Mouse (Mus musculus): ENCODE data around the gene Bcl9l. TPM values are rescaled to one million over a fixed set of nuclear protein-coding genes. Genes with fewer than 3 reads are reported as not detected.
"Not testable (repeated sequence)": the region's sequence is repeated elsewhere in the genome, so short reads cannot be mapped to it uniquely, and the experiment has no call there.

Gene Bcl9l
- 8.7 and 10.6 TPM in 2 replicates for polyA plus RNA-seq (2014; fragmentation: Nextera tagmentation; extraction: Ambion mirVana)

DNA sequence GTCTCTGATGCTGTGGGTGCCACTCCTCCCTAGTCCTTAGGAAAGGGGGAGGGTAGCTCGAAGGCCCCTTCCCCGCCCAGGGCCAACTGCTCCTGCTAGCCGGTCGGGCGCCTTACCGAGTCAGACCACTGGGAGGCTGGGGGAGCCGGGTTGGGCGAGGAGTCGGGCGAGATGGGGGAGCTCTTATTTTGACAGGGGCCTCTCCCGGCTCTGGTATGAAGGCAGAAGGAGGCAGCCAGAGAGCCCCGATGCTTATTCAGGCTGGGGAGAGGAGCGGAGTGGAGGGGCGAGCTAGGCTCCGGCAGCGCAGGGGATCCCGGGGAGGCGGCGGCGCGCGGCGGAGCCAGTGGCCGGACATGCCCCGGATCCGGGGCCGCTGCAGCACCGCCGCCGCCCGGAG, at the start of gene Bcl9l:
Gene Bcl9l (plus strand): TSS at position 274 of the 400 bp plus-strand sequence.
- Histone ChIP-seq H3K27me3 (ENCODE audit: control insufficient read depth, insufficient read depth, low read length) (no peaks in the 10 kb centered on the region), H3K4me1 (replicated peaks; ENCODE audit: control insufficient read depth, insufficient read depth, low read length) (peaks cover 32% of the 10 kb centered on the region), H3K9me3 (ENCODE audit: control insufficient read depth, low read length) (no peaks in the 10 kb centered on the region), H3K4me2 (ENCODE audit: low read depth, low read length, severe bottlenecking) (peak within 1 kb of the TSS; percentile 89), H3K4me3 (ENCODE audit: low read depth, low read length) (peak within 1 kb of the TSS; percentile 96), H3K9ac (ENCODE audit: low read length) (peak within 1 kb of the TSS; percentile 89), H3K36me3 (ENCODE audit: control insufficient read depth, insufficient read depth, low read length) (no peaks in the 10 kb centered on the region), H3K27ac (ENCODE audit: low read depth, low read length) (peak within 1 kb of the TSS; percentile 90)
- DNase-seq (ENCODE audit: low spot score) (peak; percentile 98), ATAC-seq (replicated peaks; ENCODE audit: low FRiP score) (peak; percentile 63)
- WGBS: 0% methylated on average over 31 of the region's 31 CpGs

DNA sequence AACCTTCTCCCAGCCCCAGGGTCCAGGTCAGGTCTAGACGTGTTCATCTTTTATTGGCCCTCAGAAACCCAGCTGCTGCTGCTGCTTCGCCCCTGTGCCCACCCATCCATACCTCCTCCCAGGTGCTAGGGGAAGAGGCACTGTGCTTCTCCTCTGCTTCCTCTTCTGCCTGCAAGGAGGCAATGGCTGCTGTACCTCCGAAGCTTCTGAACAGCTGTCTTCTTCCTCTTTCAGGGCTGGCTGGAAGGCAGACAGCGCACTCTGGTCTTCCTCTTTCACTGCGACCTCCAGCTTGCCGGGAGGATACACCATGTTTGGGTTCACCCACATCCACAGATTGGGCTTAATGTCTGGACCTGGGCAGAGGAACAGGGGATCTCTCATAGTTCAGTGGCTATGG, 46.9 kb upstream of the Bcl9l start:
- no peak for ATAC-seq (replicated peaks; ENCODE audit: low FRiP score)
- Histone ChIP-seq H3K4me1 (replicated peaks; ENCODE audit: control insufficient read depth, insufficient read depth, low read length) (no peaks in the 10 kb centered on the region), H3K9ac (ENCODE audit: low read length) (no peak overlapping the region), H3K4me2 (ENCODE audit: low read depth, low read length, severe bottlenecking) (no peak overlapping the region), H3K36me3 (ENCODE audit: control insufficient read depth, insufficient read depth, low read length) (no peaks in the 10 kb centered on the region), H3K4me3 (ENCODE audit: low read depth, low read length) (no peak overlapping the region), H3K27ac (ENCODE audit: low read depth, low read length) (no peak overlapping the region), H3K9me3 (ENCODE audit: control insufficient read depth, low read length) (no peaks in the 10 kb centered on the region), H3K27me3 (ENCODE audit: control insufficient read depth, insufficient read depth, low read length) (no peaks in the 10 kb centered on the region)
- DNase-seq (ENCODE audit: low spot score): no peak
- WGBS: 91% methylated on average over 6 of the region's 6 CpGs

DNA sequence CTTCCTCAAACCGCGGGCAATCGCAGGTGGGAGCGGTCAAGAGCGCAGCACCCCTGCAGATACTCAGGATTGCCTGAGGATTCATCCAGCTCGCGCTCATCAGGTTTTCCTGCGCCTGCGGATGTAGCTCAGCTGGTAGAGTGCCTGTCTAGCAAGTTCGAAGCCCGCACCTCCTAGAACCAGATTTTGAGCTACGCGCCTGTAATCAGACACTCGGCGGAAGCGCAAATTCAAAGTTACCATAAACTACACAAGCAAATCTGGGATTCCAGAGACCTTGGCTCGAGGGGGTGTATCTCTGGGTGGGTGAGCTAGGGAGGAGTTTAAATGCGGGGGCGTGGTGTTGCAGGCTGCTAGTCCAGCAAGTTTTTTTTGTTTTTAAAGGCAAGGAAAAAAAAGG, 41.7 kb upstream of the Bcl9l start, which contains the start of gene Foxr1:
Gene Foxr1 (minus strand): TSS at position 176 of the 400 bp plus-strand sequence.
- no peaks in the 10 kb centered on the region for H3K9me3 ChIP-seq (ENCODE audit: control insufficient read depth, low read length)
- H3K9ac ChIP-seq (ENCODE audit: low read length): no peak within 1 kb of the TSS
- H3K36me3 ChIP-seq (ENCODE audit: control insufficient read depth, insufficient read depth, low read length): no peaks in the 10 kb centered on the region
- no peak within 1 kb of the TSS for H3K4me3 ChIP-seq (ENCODE audit: low read depth, low read length)
- H3K4me1 ChIP-seq (replicated peaks; ENCODE audit: control insufficient read depth, insufficient read depth, low read length): no peaks in the 10 kb centered on the region
- H3K4me2 ChIP-seq (ENCODE audit: low read depth, low read length, severe bottlenecking): no peak within 1 kb of the TSS
- no peaks in the 10 kb centered on the region for H3K27me3 ChIP-seq (ENCODE audit: control insufficient read depth, insufficient read depth, low read length)
- H3K27ac ChIP-seq (ENCODE audit: low read depth, low read length): no peak within 1 kb of the TSS
- ATAC-seq (replicated peaks; ENCODE audit: low FRiP score): no peak
- WGBS: 81% methylated on average over 19 of the region's 19 CpGs
- DNase-seq (ENCODE audit: low spot score): no peak

DNA sequence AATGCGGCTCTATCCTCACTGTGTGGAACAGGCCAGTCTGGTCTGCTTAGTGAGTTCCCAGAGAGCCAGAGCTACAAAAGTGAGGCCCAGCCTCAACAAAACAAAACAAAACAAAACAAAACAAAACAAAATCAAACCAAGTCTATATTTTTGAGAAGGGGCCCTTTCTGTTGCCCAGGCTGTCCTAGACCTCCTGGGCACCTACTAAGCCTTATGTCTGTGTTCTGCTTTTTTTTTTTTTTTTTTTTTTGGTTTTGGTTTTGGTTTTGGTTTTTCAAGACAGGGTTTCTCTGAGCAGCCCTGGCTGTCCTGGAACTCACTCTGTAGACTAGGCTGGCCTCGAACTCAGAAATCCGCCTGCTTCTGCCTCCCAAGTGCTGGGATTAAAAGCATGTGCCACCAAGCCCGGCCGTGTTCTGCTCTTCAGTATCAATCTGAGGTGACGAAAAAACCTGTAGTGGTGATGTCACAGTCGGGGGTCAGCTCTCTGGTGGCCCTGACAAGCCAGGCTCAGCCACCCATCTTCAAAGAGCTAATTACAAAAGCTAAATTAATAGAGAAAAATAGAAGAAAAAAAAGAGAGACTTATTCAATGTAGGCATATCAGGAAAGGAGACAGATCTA, 38.1 kb upstream of the Bcl9l start:
- H3K4me2 ChIP-seq (ENCODE audit: low read depth, low read length, severe bottlenecking); H3K9me3 ChIP-seq (ENCODE audit: control insufficient read depth, low read length); H3K27me3 ChIP-seq (ENCODE audit: control insufficient read depth, insufficient read depth, low read length); H3K4me3 ChIP-seq (ENCODE audit: low read depth, low read length); H3K27ac ChIP-seq (ENCODE audit: low read depth, low read length); DNase-seq (ENCODE audit: low spot score); H3K9ac ChIP-seq (ENCODE audit: low read length); H3K4me1 ChIP-seq (replicated peaks; ENCODE audit: control insufficient read depth, insufficient read depth, low read length); ATAC-seq (replicated peaks; ENCODE audit: low FRiP score); H3K36me3 ChIP-seq (ENCODE audit: control insufficient read depth, insufficient read depth, low read length): not testable (repeated sequence)
- 85% methylated on average over 7 of the region's 7 CpGs for WGBS

DNA sequence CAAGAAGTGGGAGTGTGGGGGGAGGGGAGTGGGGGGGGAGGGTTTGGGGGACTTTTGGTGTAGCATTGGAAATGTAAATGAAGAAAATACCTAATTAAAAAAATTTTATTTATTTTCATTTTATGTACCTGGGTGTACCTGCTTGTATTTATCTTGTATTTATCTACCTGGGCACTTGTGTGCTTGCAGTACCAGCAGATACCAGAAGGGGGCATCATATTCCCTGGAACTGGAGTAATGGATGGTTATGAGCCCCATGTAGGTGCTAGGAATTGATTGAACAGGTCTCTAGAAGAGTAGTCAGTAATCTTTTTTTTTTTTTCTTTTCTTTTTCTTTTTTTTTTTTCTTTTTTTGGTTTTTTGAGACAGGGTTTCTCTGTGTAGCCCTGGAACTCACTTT, 32.2 kb upstream of the Bcl9l start:
- ATAC-seq (replicated peaks; ENCODE audit: low FRiP score): no peak
- Histone ChIP-seq H3K36me3 (ENCODE audit: control insufficient read depth, insufficient read depth, low read length) (no peaks in the 10 kb centered on the region), H3K4me3 (ENCODE audit: low read depth, low read length) (no peak overlapping the region), H3K9ac (ENCODE audit: low read length) (no peak overlapping the region), H3K27ac (ENCODE audit: low read depth, low read length) (no peak overlapping the region), H3K9me3 (ENCODE audit: control insufficient read depth, low read length) (no peaks in the 10 kb centered on the region), H3K4me2 (ENCODE audit: low read depth, low read length, severe bottlenecking) (no peak overlapping the region), H3K27me3 (ENCODE audit: control insufficient read depth, insufficient read depth, low read length) (no peaks in the 10 kb centered on the region), H3K4me1 (replicated peaks; ENCODE audit: control insufficient read depth, insufficient read depth, low read length) (peaks cover 5% of the 10 kb centered on the region; the same call in 1 of the 2 replicates)
- DNase-seq (ENCODE audit: low spot score): no peak

DNA sequence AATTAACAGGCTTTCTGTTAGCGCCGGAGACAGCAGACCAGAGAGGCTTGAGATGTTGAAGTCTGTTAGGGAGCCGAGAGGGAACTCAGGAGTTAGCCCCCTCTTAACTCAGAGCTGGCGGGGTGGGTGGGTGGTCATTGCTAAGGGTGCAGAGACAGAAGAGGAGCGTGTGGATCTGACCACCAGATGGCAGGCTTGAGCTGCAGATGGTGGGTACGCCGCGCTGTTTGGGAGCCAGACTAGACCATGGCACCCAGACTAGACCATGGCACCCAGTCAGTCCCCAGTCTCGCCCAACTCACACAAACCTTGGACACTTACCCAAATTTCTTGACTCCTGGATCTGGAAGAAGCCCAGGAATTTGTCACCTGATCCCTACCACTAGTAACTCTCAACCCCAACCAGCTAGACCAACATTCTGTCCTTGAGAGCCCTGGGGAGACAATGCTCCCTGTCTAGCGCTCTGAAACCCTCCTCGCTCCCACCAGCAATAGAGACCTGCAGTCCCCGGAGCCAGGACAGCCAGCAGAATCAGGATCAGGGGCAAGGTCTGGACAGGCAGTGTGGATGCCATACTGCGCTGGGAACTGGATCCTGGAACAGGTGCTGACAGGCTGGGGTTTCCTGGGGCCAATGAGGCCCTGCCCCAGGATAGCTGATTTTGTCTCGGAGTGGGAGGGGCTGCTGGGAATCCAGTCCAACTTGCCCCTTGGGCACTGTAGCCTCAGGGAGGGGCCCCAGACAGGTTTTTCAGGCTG, 28.3 kb upstream of the Bcl9l start:
- DNase-seq (ENCODE audit: low spot score) (peak; percentile 92), ATAC-seq (replicated peaks; ENCODE audit: low FRiP score) (peak; percentile 73)
- no peaks in the 10 kb centered on the region for H3K27me3 ChIP-seq (ENCODE audit: control insufficient read depth, insufficient read depth, low read length)
- H3K9ac ChIP-seq (ENCODE audit: low read length): no peak overlapping the region
- WGBS: 7% methylated on average over 14 of the region's 14 CpGs
- H3K4me3 ChIP-seq (ENCODE audit: low read depth, low read length): no peak overlapping the region
- no peak overlapping the region for H3K27ac ChIP-seq (ENCODE audit: low read depth, low read length)
- 0 out of 2 replicates have a peak overlapping the region, but pooled peaks have one; percentile 8 for H3K4me2 ChIP-seq (ENCODE audit: low read depth, low read length, severe bottlenecking)
- H3K9me3 ChIP-seq (ENCODE audit: control insufficient read depth, low read length): no peaks in the 10 kb centered on the region
- H3K36me3 ChIP-seq (ENCODE audit: control insufficient read depth, insufficient read depth, low read length): no peaks in the 10 kb centered on the region
- peaks cover 16% of the 10 kb centered on the region for H3K4me1 ChIP-seq (replicated peaks; ENCODE audit: control insufficient read depth, insufficient read depth, low read length)

- WGBS: 24% methylated on average over 4 of the region's 4 CpGs
- H3K4me2 ChIP-seq (ENCODE audit: low read depth, low read length, severe bottlenecking): 0 out of 2 replicates have a peak within 1 kb of the TSS, but pooled peaks have one; percentile 8
- H3K36me3 ChIP-seq (ENCODE audit: control insufficient read depth, insufficient read depth, low read length): no peaks in the 10 kb centered on the region
- H3K27ac ChIP-seq (ENCODE audit: low read depth, low read length): no peak within 1 kb of the TSS
- H3K4me3 ChIP-seq (ENCODE audit: low read depth, low read length): no peak within 1 kb of the TSS
- ATAC-seq (replicated peaks; ENCODE audit: low FRiP score) (no peak), DNase-seq (ENCODE audit: low spot score) (no peak)
- H3K9ac ChIP-seq (ENCODE audit: low read length): no peak within 1 kb of the TSS
- H3K4me1 ChIP-seq (replicated peaks; ENCODE audit: control insufficient read depth, insufficient read depth, low read length): peaks cover 16% of the 10 kb centered on the region
- H3K27me3 ChIP-seq (ENCODE audit: control insufficient read depth, insufficient read depth, low read length): no peaks in the 10 kb centered on the region
- H3K9me3 ChIP-seq (ENCODE audit: control insufficient read depth, low read length): no peaks in the 10 kb centered on the region
Measured at GRCm38 (mm10) chr9:44454891-44455220, 27.8 kb upstream of the Bcl9l start, which contains the start of gene Upk2. Gene Upk2 (minus strand): TSS chr9:44454976.

DNA sequence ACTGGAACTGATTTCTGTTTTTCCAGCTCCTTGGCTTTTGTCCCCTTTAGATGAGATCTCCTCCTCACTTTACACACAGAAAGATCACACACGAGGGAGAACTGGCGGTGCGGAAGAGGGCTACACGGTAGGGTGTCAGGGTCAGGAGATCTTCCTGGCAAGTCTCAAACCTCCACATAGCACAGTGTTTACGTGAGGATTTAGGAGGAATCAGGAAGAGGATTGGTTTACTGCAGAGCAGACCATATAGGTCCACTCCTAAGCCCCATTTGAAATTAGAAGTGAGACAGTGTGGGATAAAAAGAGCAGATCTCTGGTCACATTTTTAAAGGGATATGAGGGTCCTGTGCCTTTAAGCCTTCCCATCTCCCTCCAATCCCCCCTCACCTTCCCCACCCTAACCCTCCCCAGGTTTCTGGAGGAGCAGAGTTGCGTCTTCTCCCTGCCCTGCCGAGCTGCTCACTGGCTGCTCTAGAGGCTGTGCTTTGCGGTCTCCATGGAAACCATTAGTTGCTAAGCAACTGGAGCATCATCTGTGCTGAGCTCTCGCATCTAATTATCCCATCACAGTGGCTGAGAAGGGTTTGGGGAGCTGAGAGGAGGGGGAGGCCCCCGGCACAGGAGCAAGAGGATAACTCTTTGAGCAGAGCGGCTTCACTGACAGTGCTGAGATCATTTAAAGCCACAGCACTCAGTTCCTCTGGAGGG, 25.4 kb upstream of the Bcl9l start:
- peak overlapping the region; percentile 32; the same call in 1 of the 2 replicates for H3K4me2 ChIP-seq (ENCODE audit: low read depth, low read length, severe bottlenecking)
- H3K9ac ChIP-seq (ENCODE audit: low read length): peak overlapping the region; percentile 16
- no peak overlapping the region for H3K4me3 ChIP-seq (ENCODE audit: low read depth, low read length)
- peaks cover 16% of the 10 kb centered on the region for H3K4me1 ChIP-seq (replicated peaks; ENCODE audit: control insufficient read depth, insufficient read depth, low read length)
- DNase-seq (ENCODE audit: low spot score) (peak; percentile 88), ATAC-seq (replicated peaks; ENCODE audit: low FRiP score) (peak; percentile 94)
- H3K27ac ChIP-seq (ENCODE audit: low read depth, low read length): peak overlapping the region; percentile 86
- no peaks in the 10 kb centered on the region for H3K36me3 ChIP-seq (ENCODE audit: control insufficient read depth, insufficient read depth, low read length)
- whole genome bisulfite sequencing: 1% methylated on average over 11 of the region's 11 CpGs
- no peaks in the 10 kb centered on the region for H3K9me3 ChIP-seq (ENCODE audit: control insufficient read depth, low read length)
- no peaks in the 10 kb centered on the region for H3K27me3 ChIP-seq (ENCODE audit: control insufficient read depth, insufficient read depth, low read length)

All from forebrain, embryonic 11.5 days (tissue).